Mouse (Mus musculus) myocyte (in vitro differentiated cells): ENCODE results near the gene Tssk1. TPM values are rescaled to one million over a fixed set of nuclear protein-coding genes. Genes with fewer than 3 reads are reported as not detected.

ENCODE experiments used
- H3K27me3 ChIP-seq: one replicate; pipeline ENCODE4 v1.6.1; 2011; ENCODE audit not compliant: control insufficient read depth, insufficient read depth, insufficient read length
- H3K36me3 ChIP-seq: one replicate; pipeline ENCODE4 v1.6.1; 2011; ENCODE audit not compliant: control insufficient read depth, insufficient read depth
- H3K4me2 ChIP-seq: one replicate; pipeline ENCODE4 v1.6.1; 2011; ENCODE audit warnings: low read depth, control low read depth
- H3K4me3 ChIP-seq: one replicate; pipeline ENCODE4 v1.5.1; 2011; ENCODE audit warnings: mild to moderate bottlenecking, control low read depth, moderate library complexity
- H3K79me2 ChIP-seq: one replicate; pipeline ENCODE4 v1.6.1; 2011; ENCODE audit not compliant: control insufficient read depth, insufficient read depth
- H3ac ChIP-seq: one replicate; pipeline ENCODE4 v1.6.1; 2011; ENCODE audit not compliant: control insufficient read depth, insufficient read length
- CEBPB ChIP-seq: IDR thresholded peaks from 2 replicates; pipeline ENCODE4 v1.6.1; 2011; ENCODE audit warnings: mild to moderate bottlenecking, moderate library complexity; ENCODE audit not compliant: poor library complexity, insufficient read depth, severe bottlenecking
- E2F4 ChIP-seq: IDR thresholded peaks from one replicate; pipeline ENCODE4 v1.6.1; 2011; ENCODE audit warnings: mild to moderate bottlenecking, control low read depth, moderate library complexity; ENCODE audit not compliant: insufficient read depth
- MAX ChIP-seq: IDR thresholded peaks from one replicate; pipeline ENCODE4 v1.6.1; 2011; ENCODE audit warnings: low read depth, mild to moderate bottlenecking, control low read depth
- MYOD1 ChIP-seq, 3 experiments: IDR thresholded peaks; one replicate each; pipeline ENCODE4 v1.6.1; 2011; ENCODE audit warnings: control low read depth in 2 of 3, low read depth in 2 of 3, mild to moderate bottlenecking in 2 of 3, moderate library complexity in 1 of 3; ENCODE audit not compliant: insufficient read length in 2 of 3, control insufficient read depth in 1 of 3
- MYOG ChIP-seq, 3 experiments: IDR thresholded peaks; one replicate each; pipeline ENCODE4 v1.6.1; 2011; ENCODE audit warnings: control low read depth in 2 of 3, low read depth in 2 of 3, mild to moderate bottlenecking in 2 of 3; ENCODE audit not compliant: insufficient read length in 2 of 3, control insufficient read depth in 1 of 3, insufficient read depth in 1 of 3
- POLR2A ChIP-seq: IDR thresholded peaks from one replicate; pipeline ENCODE4 v1.6.1; 2011; ENCODE audit warnings: low read depth, mild to moderate bottlenecking, control low read depth, moderate library complexity; ENCODE audit not compliant: insufficient read length
- POLR2AphosphoS2 ChIP-seq: IDR thresholded peaks from one replicate; pipeline ENCODE4 v1.6.1; 2011; ENCODE audit warnings: low read depth, control low read depth; ENCODE audit not compliant: insufficient read length
- REST ChIP-seq: IDR thresholded peaks from one replicate; pipeline ENCODE4 v1.6.1; 2011; ENCODE audit warnings: mild to moderate bottlenecking, control low read depth, moderate library complexity; ENCODE audit not compliant: insufficient read depth, insufficient read length
- SRF ChIP-seq: IDR thresholded peaks from one replicate; pipeline ENCODE4 v1.6.1; 2011; ENCODE audit warnings: low read depth; ENCODE audit not compliant: control insufficient read depth, insufficient read length
- TCF12 ChIP-seq: IDR thresholded peaks from one replicate; pipeline ENCODE4 v1.6.1; 2011; ENCODE audit warnings: mild to moderate bottlenecking, control low read depth; ENCODE audit not compliant: poor library complexity, insufficient read depth, severe bottlenecking
- TCF3 ChIP-seq: IDR thresholded peaks from one replicate; pipeline ENCODE4 v1.6.1; 2011; ENCODE audit warnings: low read depth, control low read depth; ENCODE audit not compliant: insufficient read length
- USF1 ChIP-seq: IDR thresholded peaks from one replicate; pipeline ENCODE4 v1.6.1; 2011; ENCODE audit warnings: low read depth, mild to moderate bottlenecking, control low read depth, moderate library complexity
- polyA plus RNA-seq: library from polyadenylated mRNA; unstranded; fragments of >200 nt; fragmentation: generic; extraction: Trizol; gene quantifications from one replicate; pipeline ENCODE4 v1.2.1, GENCODE M21; 2012; ENCODE audit warnings: missing spikeins

The Tssk1 gene
- polyA plus RNA-seq, 1 experiment, result 0.07 TPM

- Histone ChIP-seq H3K27me3 (peaks cover 5% of the 10 kb centered on the region), H3K4me2 (peak overlapping the region; percentile 91), H3K4me3 (peak overlapping the region; percentile 88), H3K36me3 (no peaks in the 10 kb centered on the region), H3ac (peak overlapping the region; percentile 60), H3K79me2 (no peaks in the 10 kb centered on the region)
- TF ChIP-seq TCF12, result no peak
- peak in 1 of 3 experiments; percentile 29 for TF ChIP-seq MYOD1 (IDR thresholded peaks at IDR 0.05; ENCODE audit: control insufficient read depth in 1 of 3, insufficient read length in 2 of 3, low read depth in 2 of 3)
- TF ChIP-seq E2F4, result no peak
- TF ChIP-seq TCF3, result no peak
- peak; percentile 97 for TF ChIP-seq POLR2AphosphoS2
- TF ChIP-seq CEBPB, result no peak
- TF ChIP-seq USF1, result peak; percentile 20
- TF ChIP-seq SRF, result peak; percentile 38
- peak; percentile 88 for TF ChIP-seq POLR2A
- peak in 1 of 3 experiments; percentile 28 for TF ChIP-seq MYOG (IDR thresholded peaks at IDR 0.05; ENCODE audit: control insufficient read depth in 1 of 3, insufficient read depth in 1 of 3, insufficient read length in 2 of 3, low read depth in 2 of 3)
- TF ChIP-seq MAX, result no peak
- no peak for TF ChIP-seq REST
Measured at GRCm38 (mm10) chr16:17921325-17922162, 27.5 kb downstream of the Tssk1 start.

GRCm38 (mm10) chr16:17922163-17922538 lies 28.1 kb downstream of the Tssk1 start:
- Histone ChIP-seq H3K79me2 (no peaks in the 10 kb centered on the region), H3K36me3 (no peaks in the 10 kb centered on the region), H3ac (peak overlapping the region; percentile 60), H3K4me3 (peak overlapping the region; percentile 88), H3K27me3 (no peaks in the 10 kb centered on the region), H3K4me2 (peak overlapping the region; percentile 78)
- TF ChIP-seq USF1, result no peak
- no peak for TF ChIP-seq POLR2A
- no peak for TF ChIP-seq REST
- TF ChIP-seq CEBPB, result no peak
- no peak for TF ChIP-seq TCF12
- no peak for TF ChIP-seq TCF3
- no peak for TF ChIP-seq SRF
- TF ChIP-seq POLR2AphosphoS2, result no peak
- no peak for TF ChIP-seq E2F4
- no peak for TF ChIP-seq MYOD1 (IDR thresholded peaks at IDR 0.05; ENCODE audit: control insufficient read depth in 1 of 3, insufficient read length in 2 of 3, low read depth in 2 of 3)
- no peak for TF ChIP-seq MAX
- TF ChIP-seq MYOG (IDR thresholded peaks at IDR 0.05; ENCODE audit: control insufficient read depth in 1 of 3, insufficient read depth in 1 of 3, insufficient read length in 2 of 3, low read depth in 2 of 3), result no peak

- Histone ChIP-seq H3K4me2 (peak overlapping the region; percentile 100), H3K79me2 (no peaks in the 10 kb centered on the region), H3ac (peak overlapping the region; percentile 29), H3K4me3 (peak overlapping the region; percentile 53), H3K36me3 (no peaks in the 10 kb centered on the region), H3K27me3 (peaks cover 5% of the 10 kb centered on the region)
- TF ChIP-seq SRF (no peak), MAX (no peak), REST (no peak), POLR2A (no peak), MYOD1 (IDR thresholded peaks at IDR 0.05; ENCODE audit: control insufficient read depth in 1 of 3, insufficient read length in 2 of 3, low read depth in 2 of 3) (no peak), USF1 (no peak), TCF12 (no peak), E2F4 (no peak), POLR2AphosphoS2 (no peak)
Measured at GRCm38 (mm10) chr16:17927351-17928082, 33.5 kb downstream of the Tssk1 start.

- Histone ChIP-seq H3K36me3 (no peaks in the 10 kb centered on the region), H3ac (peak within 1 kb of the TSS; percentile 29), H3K79me2 (no peaks in the 10 kb centered on the region), H3K4me3 (peak within 1 kb of the TSS; percentile 53), H3K4me2 (peak within 1 kb of the TSS; percentile 100), H3K27me3 (peaks cover 7% of the 10 kb centered on the region)
- no peak for TF ChIP-seq SRF
- TF ChIP-seq MYOG (IDR thresholded peaks at IDR 0.05; ENCODE audit: control insufficient read depth in 1 of 3, insufficient read depth in 1 of 3, insufficient read length in 2 of 3, low read depth in 2 of 3), result no peak
- TF ChIP-seq POLR2A, result peak; percentile 65
- TF ChIP-seq MAX, result no peak
- no peak for TF ChIP-seq MYOD1 (IDR thresholded peaks at IDR 0.05; ENCODE audit: control insufficient read depth in 1 of 3, insufficient read length in 2 of 3, low read depth in 2 of 3)
- no peak for TF ChIP-seq TCF12
Measured at GRCm38 (mm10) chr16:17928087-17928580, 34.1 kb downstream of the Tssk1 start, which contains the start of gene Slc25a1. Gene Slc25a1 (minus strand): TSS chr16:17928219.
